Mouse (Mus musculus): ENCODE results near the gene Klrb1b.
"Not testable (repeated sequence)": the region's sequence is repeated elsewhere in the genome, so short reads cannot be mapped to it uniquely, and the experiment has no call there.

Gene Klrb1b

DNA sequence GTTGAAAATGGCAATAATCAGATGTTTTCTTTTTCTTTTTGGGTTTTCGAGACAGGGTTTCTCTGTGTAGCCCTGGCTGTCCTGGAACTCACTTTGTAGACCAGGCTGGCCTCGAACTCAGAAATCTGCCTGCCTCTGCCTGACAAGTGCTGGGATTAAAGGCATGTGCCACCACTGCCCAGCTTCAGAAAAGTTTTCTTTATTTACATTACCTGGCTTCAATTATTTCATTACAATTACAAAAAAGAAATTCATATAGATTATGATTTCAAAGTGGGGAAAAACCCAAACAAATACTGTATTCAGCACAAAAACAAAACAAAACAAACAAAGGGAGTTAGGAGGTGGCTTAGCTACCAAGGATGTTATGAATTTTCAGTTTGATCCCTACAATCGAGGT lies 14.5 kb upstream of the Klrb1b start:
- DNase-seq (ENCODE audit: low spot score): not testable (repeated sequence)

DNA sequence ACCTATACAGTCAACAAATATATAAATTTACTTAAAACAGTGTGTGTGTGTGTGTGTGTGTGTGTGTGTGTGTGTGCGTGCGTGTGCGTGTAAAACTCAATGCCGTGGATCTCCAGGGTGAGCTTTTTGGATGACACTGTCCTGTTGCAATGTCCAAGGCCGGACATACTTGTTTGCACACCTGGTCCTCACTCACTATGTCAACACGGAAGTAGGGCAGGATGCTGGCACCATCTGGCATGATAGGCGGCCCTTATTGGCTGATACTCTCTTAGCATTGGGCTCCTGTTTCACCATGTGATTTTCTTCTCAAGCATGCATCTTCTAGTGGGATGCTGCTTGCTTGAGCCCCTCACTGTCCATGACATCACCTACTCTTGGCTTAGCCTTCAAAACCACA lies 13.8 kb upstream of the Klrb1b start:
- DNase-seq (ENCODE audit: low spot score): no peak

DNA sequence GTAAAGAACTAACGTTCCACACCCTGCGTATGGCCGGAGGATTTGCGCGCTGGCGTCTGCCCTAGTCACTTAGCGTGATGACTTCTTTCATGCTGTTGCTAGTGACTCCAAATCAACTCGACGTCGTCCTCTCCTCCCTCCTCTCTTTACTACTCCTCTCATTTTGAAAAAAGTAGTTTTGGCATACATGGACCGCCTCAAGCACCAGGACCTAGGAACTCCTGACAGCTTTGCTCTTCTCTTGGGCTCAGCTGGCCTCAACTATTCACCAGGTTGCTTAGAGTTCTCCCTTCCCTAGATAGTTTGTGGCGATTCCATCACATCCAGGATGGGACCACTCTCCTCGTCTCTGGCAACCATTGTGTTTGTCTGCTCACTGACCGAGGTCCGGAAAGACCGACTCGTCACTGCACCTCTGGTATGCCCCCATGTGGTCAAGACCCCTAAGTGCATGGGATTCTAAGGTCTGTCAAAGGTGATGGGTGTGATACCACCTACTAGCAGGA lies 13.2 kb upstream of the Klrb1b start:
- peak; percentile 45 for DNase-seq (ENCODE audit: low spot score)

DNA sequence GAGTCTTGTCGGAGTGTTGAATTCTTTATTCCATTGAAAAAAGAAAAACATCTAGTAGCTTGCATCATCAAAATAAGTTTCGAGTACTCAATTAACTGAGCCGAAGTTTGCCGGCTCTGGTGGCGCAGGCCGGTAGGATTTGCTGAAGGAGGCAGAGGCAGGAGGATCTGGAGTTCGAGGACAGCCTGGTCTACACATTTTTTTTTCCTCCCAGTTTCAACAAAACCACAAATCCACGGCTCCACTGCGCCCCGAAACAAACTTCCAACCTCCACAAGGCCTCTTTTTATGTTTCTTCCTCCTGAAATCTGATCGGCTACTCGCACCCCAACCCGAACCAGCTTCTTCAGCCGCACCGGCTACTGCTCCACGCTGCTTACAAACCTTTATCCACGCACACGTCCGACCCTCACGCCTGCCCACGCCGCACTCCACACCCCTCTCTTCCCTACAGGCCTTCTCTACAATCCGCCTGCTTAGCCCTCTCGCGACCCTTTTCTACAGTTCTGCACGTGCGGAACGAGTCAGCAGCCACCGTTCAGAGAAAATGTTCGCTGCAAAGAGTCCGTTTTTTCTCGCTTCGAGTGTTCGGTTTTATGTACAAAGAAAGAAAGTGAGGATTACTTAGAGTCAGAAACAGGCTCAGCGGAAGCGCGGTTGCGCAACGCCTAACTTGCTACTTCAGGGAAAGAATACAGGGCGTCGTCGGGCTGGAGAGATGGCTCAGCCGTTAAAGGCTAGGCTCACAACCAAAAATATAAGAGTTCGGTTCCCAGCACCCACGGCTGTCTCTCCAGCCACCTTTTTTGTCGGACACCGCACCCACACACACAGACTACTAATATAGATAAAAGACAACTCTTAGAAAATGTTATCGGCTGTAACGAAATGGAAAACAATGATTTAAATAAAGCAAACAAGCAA lies 12.5 kb upstream of the Klrb1b start:
- peak; percentile 82 for DNase-seq (ENCODE audit: low spot score)

DNA sequence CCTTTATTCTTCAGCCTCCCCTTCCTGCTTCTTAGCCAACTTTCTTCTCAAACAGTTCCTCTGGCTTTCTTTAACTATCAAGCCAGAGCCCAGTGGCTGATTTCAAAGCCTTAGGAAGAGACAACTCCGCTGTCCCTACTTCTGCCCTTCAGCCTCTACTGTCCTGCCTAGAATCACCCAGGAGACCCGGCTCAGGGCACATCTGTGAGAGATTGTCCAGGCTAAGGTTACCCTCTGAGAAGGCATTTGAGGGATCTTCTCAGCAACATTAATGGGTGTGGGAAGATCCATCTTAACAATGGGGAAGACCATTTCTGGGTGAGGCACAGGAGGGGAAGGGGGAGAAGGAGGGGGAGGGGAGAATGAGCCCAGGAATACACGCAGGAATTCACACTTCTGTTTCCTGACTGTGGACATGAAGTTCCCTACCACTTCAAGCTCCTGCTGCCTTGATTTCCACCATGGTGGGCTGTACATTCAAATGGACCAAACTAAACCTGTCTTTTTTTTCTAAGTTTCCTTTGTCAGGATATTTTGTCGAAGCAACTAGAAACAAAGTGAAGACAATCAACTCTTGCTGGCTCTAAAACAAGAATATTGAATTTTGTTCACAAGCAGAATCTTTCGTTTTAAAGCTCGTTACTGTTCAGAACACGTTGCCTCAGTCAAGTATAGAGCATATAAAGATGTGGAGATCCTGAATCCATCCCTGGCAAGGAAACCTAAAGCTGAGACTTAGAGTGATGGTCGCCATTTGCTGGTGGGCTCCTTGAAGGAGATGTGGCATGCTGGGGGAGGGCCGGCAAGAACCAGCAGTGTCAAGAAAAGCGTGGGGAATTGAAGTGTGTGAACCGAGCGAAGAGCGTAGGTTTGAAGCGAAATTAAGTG lies 11.6 kb upstream of the Klrb1b start:
- no peak for DNase-seq (ENCODE audit: low spot score)

DNA sequence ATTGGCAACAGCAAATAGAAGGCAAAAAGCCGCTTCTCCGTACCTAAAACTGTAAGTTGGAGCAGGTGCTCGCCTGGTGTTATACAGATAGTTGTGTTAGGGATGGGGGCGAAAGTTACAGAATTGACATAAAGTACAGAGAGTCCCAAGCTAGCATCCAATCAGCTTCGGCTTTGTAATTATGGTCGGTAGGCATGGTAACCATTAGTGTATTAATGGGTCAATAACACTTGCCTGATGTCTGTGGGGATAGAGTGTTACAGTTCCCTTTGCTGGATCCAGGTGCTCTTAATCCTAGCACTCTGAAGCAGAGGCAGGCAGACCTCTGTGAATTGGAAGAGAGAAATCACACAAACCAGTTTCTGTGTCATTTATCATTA lies 10.8 kb upstream of the Klrb1b start:
- no peak for DNase-seq (ENCODE audit: low spot score)

DNA sequence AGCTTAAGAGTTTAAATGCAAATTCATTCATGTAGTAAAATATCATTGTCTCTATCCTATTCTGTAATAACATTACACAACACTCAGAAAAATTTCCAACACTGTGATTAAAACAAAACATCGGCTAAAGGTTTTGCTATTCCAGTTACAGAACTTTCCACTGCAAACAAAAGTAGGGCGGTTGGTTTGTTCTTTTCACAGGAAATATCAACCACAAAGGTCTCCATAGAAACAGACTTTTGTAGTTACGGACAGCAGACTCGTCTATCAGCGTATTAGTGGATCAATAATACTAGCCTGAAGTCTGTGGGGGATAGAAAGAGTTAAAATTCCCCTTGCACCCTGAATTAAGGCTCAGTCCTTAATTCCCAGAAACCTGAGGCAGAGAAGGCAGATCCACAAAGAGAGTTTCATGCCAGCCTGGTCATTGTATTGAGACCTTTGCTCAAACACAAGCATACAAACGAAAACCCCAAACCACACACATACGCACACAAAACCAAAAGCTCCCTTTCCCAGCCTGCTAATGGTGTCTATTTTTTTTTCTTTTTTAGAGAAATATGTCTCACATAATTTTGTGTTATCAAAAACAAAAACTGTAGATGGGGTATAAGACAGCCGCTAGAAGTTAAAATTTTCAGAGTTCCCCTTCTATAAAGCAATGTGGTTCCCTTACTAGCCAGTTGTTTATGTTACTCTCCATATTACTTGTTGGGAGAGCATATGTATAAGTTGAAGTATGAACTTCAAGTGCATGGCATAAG lies 10.2 kb upstream of the Klrb1b start:
- DNase-seq (ENCODE audit: low spot score): no peak

DNA sequence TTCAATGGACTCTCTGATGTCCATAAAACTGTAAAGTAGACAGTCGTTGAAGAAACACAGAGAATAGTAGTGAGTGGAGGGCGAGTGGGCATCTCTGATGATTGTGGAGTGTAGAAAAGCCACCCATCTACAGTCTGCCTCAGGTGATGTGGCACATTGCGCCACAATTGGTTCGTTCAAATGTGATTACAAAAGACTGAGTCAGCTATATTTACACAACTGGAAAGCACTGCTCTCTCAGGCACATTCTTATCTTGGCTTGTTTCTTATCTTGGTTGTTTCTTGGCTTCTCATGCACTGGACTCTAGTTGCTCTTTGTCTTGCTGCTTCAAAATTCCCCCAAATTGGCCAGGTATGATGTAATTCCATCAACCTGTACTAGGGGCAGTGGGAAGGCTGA lies 9.4 kb upstream of the Klrb1b start:
- no peak for DNase-seq (ENCODE audit: low spot score)

DNA sequence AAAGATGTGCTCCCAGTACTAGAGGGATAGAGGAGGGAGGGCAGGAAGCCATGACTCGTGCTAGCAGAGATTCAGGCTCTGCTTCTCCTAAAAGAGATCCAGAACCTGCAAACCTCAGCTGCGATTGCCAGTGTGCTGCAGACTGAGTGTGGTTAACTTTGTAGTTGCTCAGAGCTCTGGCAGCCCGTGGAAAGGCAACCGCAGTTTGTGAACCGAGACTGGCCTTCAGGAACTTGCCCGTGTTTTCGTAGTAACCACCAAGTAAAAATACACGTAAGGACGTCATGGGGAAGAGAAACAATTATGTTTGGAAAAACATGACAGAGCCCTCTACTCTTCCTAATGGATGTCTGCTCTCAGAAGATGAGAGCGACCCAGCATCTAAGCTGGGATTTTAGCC lies 6.9 kb upstream of the Klrb1b start:
- DNase-seq (ENCODE audit: low spot score): no peak

DNA sequence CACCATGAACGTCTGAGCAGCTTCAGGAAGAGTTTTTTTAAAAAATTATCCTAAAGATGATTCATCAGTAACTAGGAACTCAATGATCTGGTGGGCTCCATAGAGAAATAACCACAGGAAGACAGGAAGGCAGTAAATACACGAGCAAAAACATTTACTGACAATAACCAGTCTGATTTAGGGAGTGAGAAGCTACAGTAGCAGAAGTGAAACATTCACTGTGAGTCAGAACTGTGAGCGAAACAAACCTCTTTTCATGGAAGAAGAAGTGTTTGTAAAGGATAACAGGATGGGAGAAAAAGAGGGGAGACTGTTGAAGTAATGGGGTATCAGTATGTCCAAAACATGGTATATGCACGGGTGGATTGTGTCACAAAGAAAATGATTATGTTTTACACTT lies 3.7 kb upstream of the Klrb1b start:
- no peak for DNase-seq (ENCODE audit: low spot score)

DNA sequence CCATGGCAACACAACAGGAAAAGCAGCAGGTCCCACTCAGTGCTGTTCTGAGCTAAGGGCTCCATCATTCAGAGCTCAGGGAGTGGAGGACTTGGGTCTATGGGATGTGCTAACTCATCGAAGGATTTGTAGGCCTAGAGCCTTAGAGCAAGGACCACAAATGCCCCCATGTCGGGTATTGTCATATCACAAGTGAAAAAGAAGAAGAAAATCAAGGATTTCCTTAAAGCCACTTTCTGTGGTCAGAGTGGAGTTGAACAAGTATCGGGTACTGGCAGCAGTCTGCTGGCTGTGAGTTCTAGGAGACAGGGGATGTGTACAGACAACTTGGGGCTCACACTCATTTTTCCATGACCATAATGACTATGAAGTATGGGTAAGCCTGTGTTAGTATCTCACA lies 650 bp upstream of the Klrb1b start:
- no peak for DNase-seq (ENCODE audit: low spot score)

DNA sequence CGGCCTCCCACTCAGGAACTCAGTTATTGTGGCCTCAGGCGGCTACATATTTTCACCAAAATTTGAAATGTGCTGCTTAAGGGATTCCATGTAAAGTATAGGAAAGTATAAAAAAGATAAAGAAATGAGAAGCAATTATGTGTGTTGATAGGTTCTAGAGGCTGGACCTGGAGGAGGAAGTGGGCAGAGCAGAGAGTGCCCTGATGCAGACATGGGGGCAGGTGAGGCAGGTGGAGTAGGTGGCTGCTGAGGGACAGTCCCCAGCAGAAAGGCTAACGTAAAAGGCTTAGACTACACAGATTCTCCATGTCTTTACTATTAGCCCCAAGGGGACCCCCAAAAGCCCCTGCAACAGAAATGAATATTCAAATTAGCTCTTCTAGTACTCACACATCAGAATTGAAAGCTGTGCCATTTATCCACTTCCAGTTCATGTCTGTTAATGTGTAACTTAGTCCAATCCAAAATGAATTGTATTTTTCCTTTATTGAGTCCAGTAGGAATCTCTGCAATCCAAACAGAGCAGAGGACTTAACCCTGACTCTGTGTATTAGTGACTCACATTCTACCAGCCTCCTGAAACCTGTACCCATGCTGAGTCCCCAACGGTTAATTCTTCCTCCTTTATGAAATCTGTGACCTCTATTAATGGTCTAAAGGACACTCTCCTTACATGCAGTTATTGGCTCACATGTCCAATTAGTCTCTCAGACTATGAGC lies 7.9 kb downstream of the Klrb1b start:
- no peak for DNase-seq (ENCODE audit: low spot score)

DNA sequence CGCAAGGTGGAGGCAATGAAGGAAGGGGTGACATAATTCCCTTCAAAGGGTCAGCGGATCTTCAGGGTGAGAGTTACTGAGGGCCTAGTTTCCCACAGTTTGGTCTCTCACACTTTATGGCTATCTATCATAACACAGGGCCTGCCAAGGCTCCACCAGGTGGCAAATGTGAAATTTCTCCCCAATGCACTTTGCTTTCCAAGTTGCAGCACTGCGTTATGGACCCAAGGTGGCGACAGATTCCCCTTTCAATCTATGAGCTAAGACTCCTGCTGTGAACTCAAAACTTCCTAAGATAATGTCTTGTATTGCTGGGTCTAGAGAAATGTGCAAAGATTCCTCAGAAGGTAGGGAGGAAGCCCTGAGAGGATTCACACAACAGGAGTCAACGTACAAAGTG lies 17.6 kb downstream of the Klrb1b start:
- no peak for DNase-seq (ENCODE audit: low spot score)

DNA sequence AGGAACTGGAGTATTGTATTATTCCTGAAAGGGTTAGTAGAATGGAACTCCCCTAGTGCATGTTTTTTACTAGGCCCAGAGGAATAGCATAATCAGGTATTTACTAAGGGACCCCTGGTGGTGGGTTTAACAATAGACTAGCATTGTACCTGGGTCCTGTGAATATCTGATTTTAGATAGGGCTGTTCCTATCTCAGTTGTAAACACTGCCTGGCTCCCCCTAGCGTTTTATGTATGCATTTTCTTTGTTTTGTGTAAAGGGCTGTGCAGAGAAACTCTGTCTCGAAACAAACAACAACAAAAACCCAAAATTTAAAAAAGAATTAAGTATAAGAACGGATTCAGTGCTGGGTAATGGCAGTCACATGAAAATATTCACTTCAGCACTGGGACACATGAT lies 19.1 kb downstream of the Klrb1b start:
- DNase-seq (ENCODE audit: low spot score): no peak

DNA sequence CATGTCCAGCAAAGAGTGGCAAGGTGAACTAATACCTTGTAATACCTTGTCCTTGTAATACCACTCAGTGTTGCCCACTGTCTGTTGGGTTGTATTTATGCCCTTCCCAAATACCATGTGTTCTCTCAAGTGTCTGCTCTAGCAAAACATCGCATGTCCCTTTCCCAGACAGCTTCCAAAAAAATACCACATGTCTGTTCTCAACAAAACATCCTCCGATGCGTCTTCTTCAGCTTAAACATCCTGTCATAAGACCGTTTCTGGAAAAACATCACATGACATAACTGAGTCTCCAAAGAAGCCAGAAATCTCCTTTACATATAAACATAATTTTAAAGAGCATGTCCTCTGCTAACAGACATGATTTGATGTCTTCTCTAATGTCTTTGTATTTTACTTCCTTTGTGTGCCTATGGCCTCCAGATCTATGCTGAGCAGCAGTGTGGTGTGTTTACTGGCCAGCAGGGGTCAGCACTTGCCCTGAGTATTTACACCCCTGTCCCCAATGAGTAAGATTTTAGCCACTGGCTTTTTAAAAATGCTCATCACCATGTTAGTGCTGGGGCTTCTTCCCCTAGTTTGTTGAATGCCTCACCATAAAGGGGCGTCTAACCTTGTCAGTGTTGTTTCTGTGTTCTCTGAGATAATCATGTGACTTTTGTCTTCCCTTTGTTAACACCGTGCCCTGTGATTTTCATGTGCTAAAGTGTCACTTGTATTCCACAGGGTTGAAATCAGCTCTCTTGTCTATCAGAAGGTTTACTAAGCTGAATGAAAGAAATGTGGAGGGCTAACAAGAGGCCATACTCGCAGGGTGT lies 21.1 kb downstream of the Klrb1b start:
- not testable (repeated sequence) for DNase-seq (ENCODE audit: low spot score)

DNA sequence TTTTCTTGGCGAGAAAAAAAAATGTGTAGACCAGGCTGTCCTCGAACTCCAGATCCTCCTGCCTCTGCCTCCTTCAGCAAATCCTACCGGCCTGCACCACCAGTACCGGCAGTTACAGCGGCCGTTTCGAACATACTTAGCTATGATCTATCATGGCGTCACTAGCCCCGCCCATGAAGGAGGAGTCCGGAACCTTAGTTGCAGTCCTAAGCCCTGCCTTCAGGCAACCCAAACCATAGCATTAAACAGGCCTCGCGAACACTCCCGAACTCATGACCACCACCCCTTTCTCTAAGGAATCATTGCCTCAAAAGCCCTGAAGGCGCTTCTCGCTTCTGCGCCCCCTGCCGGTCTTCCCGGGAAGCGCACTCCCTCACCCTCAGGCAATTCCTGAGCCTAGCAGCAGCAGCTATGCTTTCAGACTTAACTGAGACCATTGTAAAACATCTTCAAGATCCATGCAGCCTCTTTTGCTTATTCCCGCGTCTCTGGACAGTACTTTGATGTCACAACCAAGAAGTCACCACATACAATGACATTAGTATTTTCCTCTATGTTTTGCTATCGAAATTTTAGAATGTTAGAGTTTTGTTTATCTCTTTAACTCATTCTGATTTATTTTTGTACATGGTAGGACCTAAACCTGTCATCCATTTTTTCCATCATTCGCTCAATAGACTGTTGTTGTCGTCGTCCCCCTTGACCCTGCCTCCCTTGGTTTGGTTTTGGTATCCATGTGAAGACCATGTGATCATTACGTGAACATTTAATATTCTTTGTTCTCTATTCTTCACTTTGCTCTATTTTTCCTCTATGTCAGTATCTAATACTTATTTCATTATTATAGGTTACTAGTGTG lies 22.9 kb downstream of the Klrb1b start:
- DNase-seq (ENCODE audit: low spot score): peak; percentile 82

DNA sequence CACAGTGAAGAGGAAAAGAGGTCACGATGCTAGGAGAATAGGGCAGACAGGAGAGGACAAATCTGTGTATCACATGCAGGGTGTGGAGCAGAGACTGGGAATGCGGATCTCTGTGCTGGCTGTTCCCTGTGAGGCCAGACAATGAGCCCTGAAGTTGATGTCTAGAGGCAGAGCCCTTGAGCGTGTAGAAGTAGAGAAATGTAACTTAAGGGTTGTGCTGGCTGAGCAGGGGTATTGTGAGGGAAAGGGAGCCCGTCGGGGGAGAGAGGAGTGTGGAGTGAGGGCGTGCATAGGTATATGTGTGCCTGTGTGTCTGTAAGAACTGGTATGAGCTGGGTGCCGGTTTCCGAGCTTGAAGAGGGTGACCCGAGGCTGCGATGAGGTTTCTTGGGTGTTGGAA lies 23.6 kb downstream of the Klrb1b start:
- no peak for DNase-seq (ENCODE audit: low spot score)

DNA sequence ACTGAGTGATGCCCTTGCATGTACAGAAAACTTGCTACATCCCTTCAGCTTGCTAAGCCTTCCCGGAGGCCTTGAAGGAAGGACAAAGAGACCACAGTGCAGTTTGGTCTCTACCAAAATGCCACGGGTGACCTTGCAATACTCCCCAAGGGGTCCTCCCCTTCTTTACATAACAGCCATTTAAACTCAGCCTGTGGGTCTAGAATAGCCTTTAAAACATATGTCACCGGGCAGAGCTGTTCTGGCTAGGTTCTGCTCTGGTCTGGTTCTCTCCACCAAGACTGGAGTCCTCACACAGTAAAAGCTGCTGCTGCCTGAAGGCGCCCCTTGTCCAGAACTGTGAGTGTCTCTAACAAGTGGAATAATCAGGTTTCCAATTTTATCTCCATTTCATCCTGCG lies 25.4 kb downstream of the Klrb1b start:
- DNase-seq (ENCODE audit: low spot score): not testable (repeated sequence)

DNA sequence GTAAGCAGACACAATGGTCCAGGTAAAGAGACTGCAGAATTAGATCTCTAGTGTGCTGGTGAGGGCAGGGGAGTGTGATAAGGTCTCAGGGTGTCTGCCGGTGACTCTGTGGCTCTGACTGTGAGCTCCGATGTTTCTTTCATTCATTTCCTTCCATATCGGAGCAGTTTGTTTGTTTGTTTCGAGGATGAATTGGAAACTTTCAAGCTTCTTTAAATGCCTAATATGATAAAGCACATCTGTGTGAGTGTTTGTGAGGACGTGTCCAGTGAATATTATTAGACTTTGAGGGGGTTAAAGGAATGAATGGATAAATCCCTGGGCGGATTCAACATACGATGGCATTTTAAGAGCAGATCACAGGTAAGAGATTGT lies 26.2 kb downstream of the Klrb1b start:
- no peak for DNase-seq (ENCODE audit: low spot score)
